ENCODE assay signal across 21 mouse cellular contexts in the genomic region with DNA sequence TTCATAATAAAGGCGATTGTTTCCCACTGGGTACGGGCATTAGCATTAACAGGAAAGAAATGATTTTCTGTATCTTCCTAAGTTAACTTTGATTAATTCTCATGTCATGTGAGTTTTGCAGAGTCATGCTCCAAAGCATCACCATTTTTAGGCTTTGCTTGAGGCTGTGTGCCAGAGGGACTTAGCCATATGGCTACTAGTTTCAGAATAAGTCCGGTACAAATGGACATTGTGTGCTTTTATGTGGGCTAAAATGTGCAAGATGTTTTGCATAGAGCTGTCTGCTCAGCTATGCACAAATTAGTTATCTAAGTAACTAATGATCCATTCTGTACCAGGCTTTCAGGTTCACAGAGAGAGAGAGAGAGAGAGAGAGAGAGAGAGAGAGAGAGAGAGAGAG.
DNase-seq lines count a peak whose midpoint lies in the region; ATAC-seq and TF ChIP-seq lines count a peak whose summit lies in the region.
"Had no signal": no experiment of that assay in that cellular context is flagged by ENCODE, and none has a peak within 500 bp of the region (broad histone marks: within the 10 kb centered on the region; RNA-seq: fewer than 3 reads in every experiment).

No protein-coding gene starts in this region.

- 89% methylated on average over 3 of the region's 3 CpGs for WGBS in stomach, postnatal 0 days

- no peak overlapping the region for H3K27ac ChIP-seq in stomach, postnatal 0 days (replicated peaks)
- H3K27ac ChIP-seq: embryonic facial prominence, embryonic 12.5 days; forebrain, embryonic 13.5 days; gastrocnemius, adult 2 months; heart, embryonic 15.5 days; hindbrain, embryonic 14.5 days; limb, embryonic 15.5 days; liver, embryonic 14.5 days; midbrain, embryonic 13.5 days had no signal

- no peak for ATAC-seq in stomach, postnatal 0 days (ENCODE audit: low FRiP score, low TSS enrichment)
- ATAC-seq: forebrain, embryonic 13.5 days; midbrain, embryonic 13.5 days had no signal

- intact Hi-C loops in left cerebral cortex, postnatal 10 days (cut with DNase I): no loop called here

- no peaks in the 10 kb centered on the region for H3K36me3 ChIP-seq in stomach, postnatal 0 days (ENCODE audit: control insufficient read depth, insufficient read depth, low read length)
- H3K36me3 ChIP-seq: embryonic facial prominence, embryonic 12.5 days; heart, embryonic 15.5 days; limb, embryonic 15.5 days; midbrain, embryonic 13.5 days had no signal

- no peaks in the 10 kb centered on the region for H3K4me1 ChIP-seq in stomach, postnatal 0 days (replicated peaks; ENCODE audit: control insufficient read depth, insufficient read depth)
- H3K4me1 ChIP-seq: embryonic facial prominence, embryonic 12.5 days; heart, embryonic 15.5 days; limb, embryonic 15.5 days; megakaryocyte, embryonic 14.5 days; midbrain, embryonic 13.5 days had no signal

- H3K9me3 ChIP-seq in stomach, postnatal 0 days (ENCODE audit: control insufficient read depth, low read length): no peaks in the 10 kb centered on the region
- H3K9me3 ChIP-seq: embryonic facial prominence, embryonic 12.5 days; forebrain, embryonic 13.5 days; heart, embryonic 15.5 days; limb, embryonic 15.5 days; midbrain, embryonic 13.5 days had no signal

- no peak overlapping the region for H3K4me3 ChIP-seq in stomach, postnatal 0 days (ENCODE audit: low read depth, low read length)
- H3K4me3 ChIP-seq: embryonic facial prominence, embryonic 12.5 days; forebrain, embryonic 13.5 days; gastrocnemius, adult 2 months; heart, embryonic 15.5 days; limb, embryonic 15.5 days; megakaryocyte, embryonic 14.5 days; midbrain, embryonic 13.5 days had no signal

- no peak for TF ChIP-seq EP300 in stomach, postnatal 0 days (optimal IDR thresholded peaks at IDR 0.05)

- H3K9ac ChIP-seq in stomach, postnatal 0 days (ENCODE audit: low read length): no peak overlapping the region
- H3K9ac ChIP-seq: embryonic facial prominence, embryonic 12.5 days; forebrain, embryonic 13.5 days; heart, embryonic 15.5 days; hindbrain, embryonic 14.5 days; limb, embryonic 15.5 days; liver, embryonic 14.5 days; lung, embryonic 14.5 days; midbrain, embryonic 13.5 days had no signal

- TF ChIP-seq CTCF in stomach, postnatal 0 days (IDR thresholded peaks at IDR 0.05; ENCODE audit: low read depth): no peak

- no peak overlapping the region for H3K4me2 ChIP-seq in stomach, postnatal 0 days (replicated peaks; ENCODE audit: low read depth)
- H3K4me2 ChIP-seq: embryonic facial prominence, embryonic 12.5 days; forebrain, embryonic 13.5 days; heart, embryonic 15.5 days; hindbrain, embryonic 14.5 days; limb, embryonic 15.5 days; lung, embryonic 14.5 days; midbrain, embryonic 13.5 days had no signal

- no peaks in the 10 kb centered on the region for H3K27me3 ChIP-seq in stomach, postnatal 0 days (ENCODE audit: control insufficient read depth, insufficient read depth, low read length)
- H3K27me3 ChIP-seq: embryonic facial prominence, embryonic 12.5 days; forebrain, embryonic 13.5 days; heart, embryonic 15.5 days; limb, embryonic 15.5 days; megakaryocyte, embryonic 14.5 days; midbrain, embryonic 13.5 days had no signal

- DNase-seq in frontal cortex, adult 2 months (ENCODE audit: extremely low spot score in 1 of 2, low spot score in 1 of 2): peak; percentile 34 to 58
- no peak for DNase-seq in frontal cortex, postnatal 14 days (ENCODE audit: low spot score in 2 of 2)
- peak; percentile 44 to 47 for DNase-seq in left cerebral cortex, adult 18-20 months (ENCODE audit: low spot score in 2 of 2)
- no peak for DNase-seq in left cerebral cortex, postnatal 10 days (ENCODE audit: extremely low spot score in 1 of 2, low spot score in 2 of 2)
- peak; percentile 25 to 59 for DNase-seq in left cerebral cortex, adult 9 months (ENCODE audit: low spot score in 2 of 2)
- DNase-seq in telencephalon, adult 2 months (ENCODE audit: low read depth, low spot score): peak; percentile 54
- DNase-seq in stomach, postnatal 0 days (ENCODE audit: low spot score): no peak
- DNase-seq: adrenal gland, postnatal 25 days; gastrocnemius, adult 2 months; heart, postnatal 36 days; kidney, adult 2 months; kidney, postnatal 10 days; lung, embryonic 14.5 days had no signal

Comparison
In these comparisons a context has a peak if more than half of its experiments do, and no peak if none do; other contexts are left out.
1. DNase-seq: peak in frontal cortex, adult 2 months (2 of 2), left cerebral cortex, adult 18-20 months (2 of 2), left cerebral cortex, adult 9 months (2 of 2) and telencephalon, adult 2 months (single experiment); none in frontal cortex, postnatal 14 days (0 of 2), left cerebral cortex, postnatal 10 days (0 of 2) and stomach, postnatal 0 days (single experiment).